Mouse (Mus musculus): ENCODE results near the gene Ceacam11. TPM values are rescaled to one million over a fixed set of nuclear protein-coding genes. Genes with fewer than 3 reads are reported as not detected.

The Ceacam11 gene
- not detected in 2 replicates for polyA plus RNA-seq (2021; fragmentation: Nextera tagmentation)
- long read RNA-seq, experiment 1 = 0 reads
- long read RNA-seq, experiment 2 = 0 reads

DNA sequence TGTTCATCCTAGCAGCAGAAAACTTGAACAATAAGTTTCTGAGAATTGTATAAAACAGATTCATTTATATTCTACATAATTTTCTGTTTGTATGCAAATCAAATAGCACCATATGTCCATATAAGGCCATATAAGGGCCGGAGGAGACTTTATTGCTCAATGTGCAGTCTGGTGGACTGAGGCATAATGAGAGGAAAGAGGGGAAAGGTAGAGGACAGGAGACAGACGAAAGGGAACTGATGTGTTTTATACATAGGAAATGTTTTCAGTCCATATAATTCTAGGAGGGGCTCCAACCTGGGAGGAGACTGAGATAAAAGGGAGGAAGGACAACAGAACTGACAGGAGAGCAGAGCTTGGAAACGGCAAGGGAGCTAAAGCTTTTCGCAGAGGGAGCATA is at the start of gene Ceacam11:
Gene Ceacam11 (plus strand): TSS at position 301 of the 400 bp plus-strand sequence.

DNA sequence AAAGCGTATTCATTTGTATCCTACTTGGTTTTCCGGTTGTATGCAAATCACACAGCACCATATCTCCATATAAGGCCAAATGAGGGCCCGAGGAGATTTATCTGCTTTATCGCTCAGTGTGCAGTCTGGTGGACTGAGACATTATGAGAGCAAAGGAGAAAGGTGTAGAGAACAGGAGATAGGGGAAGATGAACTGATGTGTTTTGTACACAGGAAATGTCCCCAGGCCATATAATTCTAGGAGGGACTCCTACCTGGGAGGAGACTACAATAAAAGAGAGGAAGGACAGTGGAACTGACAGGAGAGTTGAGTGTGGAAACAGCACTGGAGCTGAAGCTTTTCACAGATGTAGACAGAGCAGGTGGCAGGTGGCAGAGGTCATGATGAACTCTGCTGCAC is 37.7 kb downstream of the Ceacam11 start, which contains the start of gene Ceacam13:
Gene Ceacam13 (plus strand): TSS at position 301 of the 400 bp plus-strand sequence.

Other genes with a start within 250 kb of the Ceacam11 start
- not detected in 2 replicates for gene Ceacam14, start 159.5 kb upstream of the Ceacam11 start, polyA plus RNA-seq (2021; fragmentation: Nextera tagmentation)
- not detected in 2 replicates for gene Gm5155, start 100.4 kb upstream of the Ceacam11 start, polyA plus RNA-seq (2021; fragmentation: Nextera tagmentation)
- gene Ceacam13, start 37.8 kb downstream of the Ceacam11 start, polyA plus RNA-seq (2021; fragmentation: Nextera tagmentation) = not detected in 2 replicates
- not detected in 2 replicates for gene Ceacam12, start 93.8 kb downstream of the Ceacam11 start, polyA plus RNA-seq (2021; fragmentation: Nextera tagmentation)
- gene Igfl3, start 204.4 kb downstream of the Ceacam11 start, polyA plus RNA-seq (2021; fragmentation: Nextera tagmentation) = not detected in 2 replicates